8 mouse cellular contexts compared by ENCODE assay signal in the genomic region with DNA sequence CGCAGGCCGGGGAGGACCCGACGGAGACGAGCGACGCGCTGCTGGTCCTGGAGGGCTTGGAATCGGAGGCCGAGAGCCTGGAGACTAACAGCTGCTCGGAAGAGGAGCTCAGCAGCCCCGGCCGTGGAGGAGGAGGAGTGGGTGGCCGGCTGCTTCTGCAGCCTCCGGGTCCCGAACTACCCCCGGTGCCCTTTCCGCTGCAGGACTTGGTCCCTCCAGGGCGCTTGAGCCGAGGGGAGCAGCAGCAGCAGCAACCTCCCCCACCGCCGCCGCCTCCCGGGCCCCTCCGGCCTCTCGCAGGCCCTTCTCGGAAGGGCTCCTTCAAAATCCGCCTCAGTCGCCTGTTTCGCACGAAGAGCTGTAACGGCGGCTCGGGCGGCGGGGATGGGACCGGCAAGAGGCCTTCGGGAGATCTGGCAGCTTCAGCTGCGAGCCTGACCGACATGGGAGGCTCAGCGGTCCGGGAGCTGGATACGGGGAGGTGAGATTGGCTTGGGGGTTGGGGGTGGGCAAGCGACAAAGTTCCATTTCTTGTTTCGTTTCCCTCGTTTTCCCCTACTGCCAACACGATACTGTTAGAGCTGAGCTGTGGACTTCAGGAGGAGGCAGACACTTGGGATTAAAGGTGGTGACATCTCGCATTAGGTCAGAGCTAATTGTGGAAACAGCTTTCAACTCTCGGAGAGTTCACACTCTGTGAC. TPM values are rescaled to one million over a fixed set of nuclear protein-coding genes. Genes with fewer than 3 reads are reported as not detected.
DNase-seq lines count a peak whose midpoint lies in the region; ATAC-seq lines count a peak whose summit lies in the region.

No protein-coding gene starts in this region.

- H3K9ac ChIP-seq in intestine, embryonic 15.5 days: peak overlapping the region; percentile 96
- peak overlapping the region; percentile 99 for H3K9ac ChIP-seq in lung, embryonic 15.5 days

- H3K27me3 ChIP-seq in intestine, embryonic 15.5 days (replicated peaks): no peaks in the 10 kb centered on the region
- no peaks in the 10 kb centered on the region for H3K27me3 ChIP-seq in lung, embryonic 15.5 days

- under 1% methylated on average over 49 of the region's 49 CpGs for WGBS in intestine, embryonic 15.5 days
- whole genome bisulfite sequencing in lung, embryonic 15.5 days: under 1% methylated on average over 49 of the region's 49 CpGs

- H3K27ac ChIP-seq in intestine, embryonic 15.5 days: peak overlapping the region; percentile 82
- peak overlapping the region; percentile 82 for H3K27ac ChIP-seq in lung, embryonic 15.5 days

- H3K9me3 ChIP-seq in intestine, embryonic 15.5 days: no peaks in the 10 kb centered on the region
- no peaks in the 10 kb centered on the region for H3K9me3 ChIP-seq in lung, embryonic 15.5 days

- H3K4me3 ChIP-seq in intestine, embryonic 15.5 days (replicated peaks): peak overlapping the region; percentile 98
- H3K4me3 ChIP-seq in lung, embryonic 15.5 days: peak overlapping the region; percentile 85

- H3K4me2 ChIP-seq in intestine, embryonic 15.5 days (replicated peaks): peak overlapping the region; percentile 89
- peak overlapping the region; percentile 84 for H3K4me2 ChIP-seq in lung, embryonic 15.5 days

- peaks cover 11% of the 10 kb centered on the region; the same call in 1 of the 2 replicates for H3K4me1 ChIP-seq in intestine, embryonic 15.5 days (replicated peaks)
- H3K4me1 ChIP-seq in lung, embryonic 15.5 days: peaks cover 33% of the 10 kb centered on the region

- intact Hi-C loops in gastrocnemius, postnatal 14 days (cut with DNase I; ENCODE audit: low total_unique reads): loop anchor here (5.0 kb wide), 1 partner anchor 104 kb away; no protein-coding TSS in a partner anchor

- peak; percentile 19 for ATAC-seq in intestine, embryonic 15.5 days
- 0 out of 2 replicates have a peak, but pooled peaks have one; percentile 19 for ATAC-seq in lung, embryonic 15.5 days (ENCODE audit: borderline replicate concordance, extremely low read depth, low FRiP score, low TSS enrichment)
- 0 out of 2 replicates have a peak, but pooled peaks have one; percentile 4 for ATAC-seq in neutrophil, adult 5-6 weeks (ENCODE audit: extremely low read depth, insufficient number of reproducible peaks, low FRiP score, poor library complexity, severe bottlenecking)

- peak; percentile 35 for DNase-seq in urinary bladder, adult 2 months (ENCODE audit: low spot score)
- DNase-seq in urinary bladder, postnatal 10 days (ENCODE audit: low spot score): no peak
- DNase-seq in cerebellum, postnatal 14 days: peak; percentile 53 to 61
- peak; percentile 58 for DNase-seq in gastrocnemius, postnatal 14 days
- peak; percentile 22 for DNase-seq in urinary bladder, postnatal 25 days (ENCODE audit: low spot score)

- H3K36me3 ChIP-seq in intestine, embryonic 15.5 days: no peaks in the 10 kb centered on the region
- no peaks in the 10 kb centered on the region for H3K36me3 ChIP-seq in lung, embryonic 15.5 days

RNA-seq across cellular contexts. Expression of a gene that starts 0.7 kb away (rescaled TPM):
- polyA plus RNA-seq in urinary bladder, adult 2 months (2012; rRNA removed): 9.1 and 9.7 TPM in 2 replicates
- total RNA-seq in gastrocnemius, postnatal 14 days (2021): 10 to 100 TPM; 32.4 to 36.2 TPM
- polyA plus RNA-seq in intestine, embryonic 15.5 days (2015; fragmentation: Nextera tagmentation; extraction: Ambion mirVana): 2.6 and 3.5 TPM in 2 replicates
- polyA plus RNA-seq in lung, embryonic 15.5 days (2015; fragmentation: Nextera tagmentation; extraction: Ambion mirVana): 3.4 and 3.6 TPM in 2 replicates
- total RNA-seq in neutrophil, adult 5-6 weeks (2017): 12.8 and 13.6 TPM in 2 replicates

RNA-seq across cellular contexts. Expression of a gene that starts 11.2 kb away (rescaled TPM):
- 0.11 and 0.25 TPM in 2 replicates for polyA plus RNA-seq in urinary bladder, adult 2 months (2012; rRNA removed)
- under 1 TPM in 1 of 2 experiments, not detected in 1; 0.27 TPM for total RNA-seq in gastrocnemius, postnatal 14 days (2021)
- polyA plus RNA-seq in intestine, embryonic 15.5 days (2015; fragmentation: Nextera tagmentation; extraction: Ambion mirVana): 0.10 and 0.20 TPM in 2 replicates
- polyA plus RNA-seq in lung, embryonic 15.5 days (2015; fragmentation: Nextera tagmentation; extraction: Ambion mirVana): 0.07 and 0.16 TPM in 2 replicates
- 0.12 TPM in 1 of 2 replicates, not detected in the other for total RNA-seq in neutrophil, adult 5-6 weeks (2017)

RNA-seq across cellular contexts. Expression of a gene that starts 47.6 kb away (rescaled TPM):
- 20.2 and 22.0 TPM in 2 replicates for polyA plus RNA-seq in urinary bladder, adult 2 months (2012; rRNA removed)
- 10 to 100 TPM; 32.0 to 36.0 TPM for total RNA-seq in gastrocnemius, postnatal 14 days (2021)
- polyA plus RNA-seq in intestine, embryonic 15.5 days (2015; fragmentation: Nextera tagmentation; extraction: Ambion mirVana): 55.4 and 60.3 TPM in 2 replicates
- polyA plus RNA-seq in lung, embryonic 15.5 days (2015; fragmentation: Nextera tagmentation; extraction: Ambion mirVana): 44.6 and 47.9 TPM in 2 replicates
- total RNA-seq in neutrophil, adult 5-6 weeks (2017): 10.2 and 11.3 TPM in 2 replicates

RNA-seq across cellular contexts. Expression of a gene that starts 52.2 kb away (rescaled TPM):
- 26.0 and 33.0 TPM in 2 replicates for polyA plus RNA-seq in urinary bladder, adult 2 months (2012; rRNA removed)
- total RNA-seq in gastrocnemius, postnatal 14 days (2021): 10 to 100 TPM; 10.5 to 12.2 TPM
- polyA plus RNA-seq in intestine, embryonic 15.5 days (2015; fragmentation: Nextera tagmentation; extraction: Ambion mirVana): 4.2 and 4.6 TPM in 2 replicates
- polyA plus RNA-seq in lung, embryonic 15.5 days (2015; fragmentation: Nextera tagmentation; extraction: Ambion mirVana): 7.0 and 7.4 TPM in 2 replicates
- total RNA-seq in neutrophil, adult 5-6 weeks (2017): 8.8 and 10.5 TPM in 2 replicates
